Mouse (Mus musculus): ENCODE measurements at regions not wholly inside any gene's neighbourhood (a gene's known extent, or its start where the extent isn't known, plus 50 kb on each side); places are given as distances from the start of the nearest gene placed in this dataset.

DNA sequence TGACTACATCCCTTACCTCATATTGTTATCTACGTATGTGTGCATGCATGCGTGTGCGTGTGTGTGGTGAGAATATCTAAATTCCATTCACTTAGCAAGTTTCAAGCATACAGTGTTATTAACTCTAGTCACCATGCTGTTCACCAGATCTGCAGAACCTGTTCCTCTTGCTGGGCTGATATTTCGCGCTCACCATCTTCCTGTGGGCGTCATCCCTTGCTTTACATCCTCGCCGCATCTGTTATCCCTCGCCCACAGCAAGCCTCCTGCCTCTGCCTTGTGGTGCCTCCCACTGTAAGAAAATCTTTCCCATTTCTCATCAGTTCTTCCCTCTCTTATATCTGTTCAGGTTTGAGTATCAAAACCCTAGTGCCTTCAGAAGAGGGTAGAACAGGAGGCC, 124.4 kb upstream of the Atp2b1 start:
- DNase-seq = no peak

DNA sequence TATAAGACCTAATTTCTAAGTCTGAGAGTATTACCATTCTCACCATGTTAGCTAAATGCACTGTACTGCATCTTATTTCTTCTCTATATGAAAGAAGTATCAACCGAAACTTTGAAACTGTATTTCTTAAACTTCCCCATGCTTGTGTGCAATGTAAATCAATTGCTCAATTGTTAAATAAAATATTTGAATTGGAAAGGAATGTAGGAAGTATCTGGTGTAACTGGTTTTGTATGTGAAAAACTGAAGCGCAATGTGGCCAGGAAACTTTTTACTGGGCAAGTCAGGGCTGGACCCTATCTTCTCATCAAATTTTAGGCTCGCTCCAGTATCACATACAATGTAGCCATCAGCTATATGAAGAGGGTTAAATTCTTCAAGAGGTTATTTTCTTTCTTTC, 123.8 kb upstream of the Atp2b1 start:
- DNase-seq = no peak

DNA sequence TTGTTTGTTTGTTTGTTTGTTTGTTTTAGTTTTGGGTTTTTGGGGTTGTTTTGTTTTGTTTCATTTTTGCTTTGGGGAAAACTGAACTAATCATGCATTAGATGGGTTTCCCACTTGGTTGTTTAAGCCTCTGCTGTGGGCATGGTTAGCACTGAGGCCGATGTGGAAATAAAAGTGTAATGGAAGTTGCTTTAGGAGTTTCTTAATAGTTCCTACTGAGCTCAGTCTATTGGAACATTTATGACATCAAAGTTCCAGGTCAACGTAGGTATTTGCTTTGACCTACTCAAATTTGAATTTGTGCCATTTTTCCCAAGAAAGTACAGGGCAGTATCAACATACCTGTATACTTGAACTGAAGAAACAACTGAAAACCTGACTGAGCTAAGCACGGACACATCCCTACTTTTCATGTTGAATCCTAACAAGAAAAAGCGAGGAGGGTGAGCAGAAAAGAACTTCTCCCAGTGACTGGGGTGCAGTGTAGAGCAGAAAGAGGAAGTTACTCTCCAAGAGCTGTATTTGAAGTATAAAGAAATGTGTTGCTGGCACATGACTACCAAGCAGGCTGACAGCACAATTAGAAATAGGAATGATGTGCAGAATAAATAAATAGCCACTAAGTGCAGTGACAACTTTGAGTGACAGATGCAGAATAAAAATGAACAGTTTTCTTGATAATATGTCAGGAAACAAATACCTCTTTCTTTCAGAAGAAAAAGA, 122.0 kb upstream of the Atp2b1 start:
- no peak for DNase-seq

DNA sequence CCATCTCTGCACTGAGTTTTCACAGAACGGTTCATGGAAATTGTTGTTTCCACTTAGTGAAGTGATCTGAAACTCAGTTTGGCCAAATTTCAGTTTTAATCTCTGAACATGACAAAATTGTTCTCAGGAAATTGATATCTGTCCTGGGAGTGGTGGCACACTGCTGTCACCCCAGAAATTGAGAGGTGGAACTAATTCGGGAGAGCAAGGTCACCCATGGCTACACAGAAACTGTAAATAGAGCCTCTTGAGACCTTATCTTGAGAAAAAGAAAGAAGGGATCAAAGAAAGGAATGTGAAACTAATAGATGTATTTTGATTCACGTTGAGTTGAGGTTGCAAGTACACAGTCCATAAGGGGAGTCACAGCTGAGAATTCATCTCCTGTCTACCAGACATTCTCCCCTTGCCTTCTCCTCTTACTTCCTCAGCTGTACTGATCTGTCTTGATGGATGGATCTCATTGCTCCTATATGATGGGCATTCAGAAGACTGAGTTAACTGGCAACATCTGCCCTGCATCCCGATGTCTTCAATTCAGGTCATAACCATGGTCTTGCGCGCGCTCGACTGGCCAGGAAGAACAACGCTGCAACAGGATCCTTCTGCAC, 120.2 kb upstream of the Atp2b1 start:
- DNase-seq = no peak

DNA sequence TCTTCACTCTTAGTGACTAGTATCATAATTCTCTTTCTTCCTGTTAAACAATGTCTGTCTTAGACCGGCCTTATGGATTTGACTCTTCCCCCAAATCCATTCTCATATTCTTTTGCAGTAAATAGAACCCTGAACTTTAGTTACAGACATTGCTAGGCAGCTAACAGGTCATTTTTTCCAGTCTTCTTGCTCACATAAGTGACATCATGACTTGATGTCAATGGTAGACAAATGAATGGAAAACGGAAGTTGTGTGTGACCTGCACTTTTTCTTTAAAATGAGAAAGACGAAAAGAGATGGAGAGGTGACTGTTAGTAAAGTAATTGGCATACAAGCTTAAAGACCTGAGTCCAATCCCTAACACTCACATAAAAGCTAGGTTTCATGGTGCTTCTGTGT, 118.2 kb upstream of the Atp2b1 start:
- no peak for DNase-seq

DNA sequence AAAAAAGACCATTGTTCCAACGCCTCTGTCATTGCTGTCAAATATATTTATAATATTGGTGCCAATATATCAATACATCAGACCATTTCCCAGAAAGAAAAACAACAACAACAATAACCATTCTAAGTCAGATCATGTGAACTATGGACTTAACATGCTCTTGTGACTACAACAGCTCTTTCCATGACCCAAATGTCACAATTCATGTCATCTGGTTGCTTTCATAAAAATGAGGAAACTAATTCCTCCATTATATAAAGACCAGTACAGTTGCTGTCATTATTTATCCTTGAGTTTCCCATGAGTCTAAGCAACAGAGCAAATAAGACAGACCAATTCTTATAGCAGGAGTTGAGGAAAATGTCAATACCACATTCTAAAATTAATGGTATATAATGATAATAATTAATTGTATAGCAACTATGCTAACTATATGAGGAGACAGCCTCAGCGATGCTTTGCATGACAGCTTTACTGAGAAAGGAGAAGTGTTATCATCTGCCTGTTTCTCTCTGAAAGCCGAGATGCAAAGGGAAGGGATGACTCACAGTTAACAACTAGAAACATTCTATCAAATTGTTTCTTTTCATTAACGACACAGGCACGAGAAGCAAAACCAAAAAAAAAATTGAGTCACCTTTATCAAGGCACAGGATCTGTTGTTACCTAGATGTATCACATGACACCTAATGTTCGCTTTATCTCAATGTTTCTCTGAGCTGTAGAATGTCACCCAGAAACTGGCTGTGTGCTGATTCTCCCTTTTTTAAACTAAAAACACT, 115.4 kb upstream of the Atp2b1 start:
- DNase-seq = no peak

DNA sequence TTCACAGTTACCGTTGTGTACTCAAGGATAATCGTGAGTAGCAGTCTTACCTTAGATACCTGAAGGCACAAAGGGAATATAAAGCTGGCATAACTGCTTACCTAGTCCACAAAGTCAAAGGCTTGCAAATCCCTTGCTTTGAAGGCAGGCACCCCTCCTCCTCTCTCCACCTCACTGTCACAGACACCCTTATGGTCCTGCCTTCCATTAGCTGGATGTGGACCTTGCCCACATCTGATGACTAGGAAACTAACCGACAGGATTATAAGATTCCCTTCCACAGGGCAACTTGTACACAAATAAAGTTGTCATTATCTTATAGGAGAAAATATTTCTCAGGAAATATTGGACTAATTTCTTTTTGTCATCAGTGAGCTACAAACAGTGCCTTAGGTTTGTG, 114.4 kb upstream of the Atp2b1 start:
- DNase-seq = no peak

DNA sequence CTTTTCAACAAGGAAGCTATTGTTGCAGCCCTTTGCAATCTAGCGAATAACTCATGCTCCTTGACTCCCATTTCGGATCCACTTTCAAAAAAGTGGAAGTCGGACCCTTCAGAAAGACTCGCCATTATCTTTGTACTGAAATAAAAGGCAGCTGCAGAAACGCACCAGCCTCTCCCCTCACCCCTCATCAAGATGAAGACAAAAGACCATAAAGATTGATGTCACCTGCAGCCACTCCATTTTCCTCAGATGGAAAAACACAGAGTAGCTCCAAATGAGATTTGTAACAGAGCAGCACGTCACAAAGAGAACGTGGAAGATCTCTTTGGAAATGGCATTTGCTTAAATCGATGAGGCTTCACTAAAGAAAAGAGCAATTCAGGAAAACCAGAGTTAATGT, 113.3 kb upstream of the Atp2b1 start:
- no peak for DNase-seq

DNA sequence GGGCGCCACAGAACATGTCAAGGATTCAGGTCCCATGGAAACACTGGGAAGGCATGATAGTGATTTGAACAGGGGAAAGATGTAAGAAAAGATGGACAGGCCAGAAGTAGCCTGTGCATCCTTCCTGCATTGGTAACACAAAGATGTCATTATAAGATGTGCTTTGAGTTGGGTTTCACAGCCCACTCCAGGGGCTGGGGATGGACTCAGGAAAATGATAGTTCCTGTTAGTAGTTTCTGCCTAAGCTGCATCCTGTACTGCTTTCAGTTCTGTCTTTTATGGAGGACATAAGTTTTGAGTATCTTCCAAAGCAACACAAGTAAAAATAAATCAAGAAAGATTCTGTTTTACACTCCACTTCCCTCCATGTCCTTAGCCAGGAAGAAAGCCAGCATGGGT, 109.2 kb upstream of the Atp2b1 start:
- DNase-seq = no peak

DNA sequence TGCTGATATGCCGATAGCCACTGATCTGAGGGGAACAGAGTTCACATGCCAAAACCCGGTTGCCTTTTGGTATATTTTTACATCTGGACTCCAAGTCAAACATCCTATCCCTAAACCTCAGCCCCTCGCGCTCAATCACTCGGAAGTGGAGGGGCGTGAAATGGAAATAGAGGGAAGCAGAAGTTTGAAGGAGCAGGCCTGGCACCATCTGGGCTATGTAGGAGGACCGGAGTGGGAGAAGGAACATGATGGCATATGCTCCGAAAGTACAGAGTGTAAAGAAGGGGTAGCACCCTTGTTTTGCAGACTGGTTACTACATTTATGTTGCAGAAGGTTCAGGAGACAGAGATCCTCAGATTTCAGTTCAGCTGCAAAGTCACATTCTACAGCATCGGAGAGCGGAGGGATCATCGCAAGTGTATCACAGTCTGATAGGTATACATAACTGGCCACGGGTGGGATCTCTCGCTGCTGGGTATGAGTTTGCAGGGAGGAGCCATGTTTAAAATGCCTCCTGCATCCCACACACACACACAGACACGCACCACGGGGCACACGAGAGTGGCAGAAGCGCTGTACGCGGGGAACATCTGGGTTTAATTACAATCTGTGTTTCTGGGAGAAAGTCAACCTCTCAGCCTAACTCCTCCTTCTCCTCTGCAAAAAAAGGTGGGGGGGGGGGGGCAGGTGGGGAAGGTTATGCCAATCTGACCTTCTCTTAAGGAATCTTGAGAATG, 107.2 kb upstream of the Atp2b1 start:
- no peak for DNase-seq

DNA sequence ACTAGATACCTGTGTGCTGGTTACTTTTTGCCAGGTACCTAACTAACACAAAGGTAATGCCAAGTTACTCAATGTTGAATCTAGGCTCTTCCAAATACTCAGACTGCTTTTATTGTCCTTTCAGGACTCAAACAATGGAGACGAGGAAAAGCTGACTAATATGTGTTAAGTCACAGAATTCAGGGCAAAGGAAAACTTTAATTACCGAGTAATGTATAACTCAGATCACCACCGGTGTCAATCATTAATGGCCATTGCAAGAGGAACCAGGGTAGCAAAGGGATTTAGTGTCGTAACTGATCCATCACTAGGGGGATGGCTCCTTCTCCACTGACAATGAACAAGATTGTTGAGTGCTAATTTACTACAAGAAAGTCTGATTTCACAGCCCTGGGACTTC, 105.6 kb upstream of the Atp2b1 start:
- DNase-seq = peak; percentile 33

DNA sequence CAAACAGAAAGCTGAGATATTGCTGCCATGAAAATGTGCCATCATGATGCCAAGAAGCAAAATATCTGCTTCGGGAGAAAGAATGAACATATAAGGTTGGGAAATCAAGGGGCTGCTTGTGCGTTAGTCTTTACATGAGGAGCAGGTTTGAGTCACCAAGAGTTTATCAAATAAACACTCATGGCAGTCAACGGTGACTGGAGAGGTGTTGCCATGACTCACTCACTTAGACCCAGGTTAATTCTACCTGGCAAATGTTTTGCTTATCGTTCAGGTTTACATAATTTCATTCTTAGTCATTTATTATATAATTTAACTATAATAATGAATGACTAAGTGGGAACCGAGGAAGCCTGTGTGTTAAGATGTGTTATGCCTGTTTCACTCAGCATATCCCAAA, 85.2 kb upstream of the Atp2b1 start:
- no peak for DNase-seq

DNA sequence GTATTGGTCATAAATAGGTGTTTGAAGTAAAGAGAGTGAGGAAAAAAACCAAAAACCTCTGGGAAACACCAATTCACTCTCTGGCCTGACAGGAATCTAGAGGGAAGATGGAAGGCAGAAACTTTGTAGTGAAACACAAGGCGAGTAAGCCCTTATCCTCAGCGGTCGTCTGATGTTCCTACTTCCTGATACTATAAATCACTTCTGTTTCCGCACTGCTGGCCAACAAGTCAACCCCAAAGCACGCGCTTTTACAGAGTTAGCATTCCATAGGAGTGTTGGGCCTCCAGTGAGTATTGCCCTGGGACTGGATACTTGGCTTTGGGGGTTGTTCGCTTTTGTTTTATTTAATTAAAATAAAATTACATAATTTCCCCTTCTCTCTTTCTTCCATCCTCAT, 82.7 kb upstream of the Atp2b1 start:
- peak; percentile 26 for DNase-seq

DNA sequence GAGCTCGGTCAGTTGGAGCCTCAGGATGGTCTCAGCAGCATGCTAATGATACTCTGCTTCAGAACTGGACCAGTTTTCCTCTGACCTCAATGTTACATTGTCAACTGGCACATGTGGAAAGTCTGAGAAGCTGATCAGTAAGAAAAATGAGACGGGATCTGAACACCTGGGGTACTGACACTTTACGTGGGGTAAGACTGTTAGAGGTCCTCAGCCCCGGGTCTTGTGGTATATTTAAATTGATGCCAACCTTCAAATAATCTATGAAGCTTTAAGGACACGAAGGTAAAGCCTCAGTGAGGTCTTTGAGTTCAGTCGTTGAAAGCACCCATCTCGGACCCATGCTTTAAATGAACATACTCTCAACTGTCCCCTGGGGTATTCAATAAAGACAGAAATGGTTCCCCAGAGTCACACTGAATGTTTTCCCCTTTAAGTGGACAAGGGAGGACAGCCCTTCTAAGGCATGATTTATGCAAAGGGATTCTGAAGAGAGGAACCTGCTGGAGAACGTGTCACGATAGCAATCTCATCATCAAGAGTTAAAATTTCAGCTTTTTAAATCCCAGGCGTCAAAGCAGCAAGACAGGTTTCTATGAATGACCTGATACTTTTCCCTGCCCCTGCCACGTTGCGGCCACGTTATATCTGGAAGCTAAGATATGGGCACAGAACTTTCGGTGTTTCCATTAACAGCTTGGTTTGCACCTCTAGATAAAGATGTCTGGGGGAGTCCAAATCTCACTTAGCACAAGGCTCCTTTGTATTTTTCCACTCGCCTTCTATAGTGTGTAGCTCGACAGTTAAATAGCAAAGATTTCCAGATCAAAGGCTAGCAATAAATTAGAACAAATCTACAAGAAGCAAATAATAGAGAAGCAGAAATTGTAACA, 76.7 kb upstream of the Atp2b1 start:
- no peak for DNase-seq

DNA sequence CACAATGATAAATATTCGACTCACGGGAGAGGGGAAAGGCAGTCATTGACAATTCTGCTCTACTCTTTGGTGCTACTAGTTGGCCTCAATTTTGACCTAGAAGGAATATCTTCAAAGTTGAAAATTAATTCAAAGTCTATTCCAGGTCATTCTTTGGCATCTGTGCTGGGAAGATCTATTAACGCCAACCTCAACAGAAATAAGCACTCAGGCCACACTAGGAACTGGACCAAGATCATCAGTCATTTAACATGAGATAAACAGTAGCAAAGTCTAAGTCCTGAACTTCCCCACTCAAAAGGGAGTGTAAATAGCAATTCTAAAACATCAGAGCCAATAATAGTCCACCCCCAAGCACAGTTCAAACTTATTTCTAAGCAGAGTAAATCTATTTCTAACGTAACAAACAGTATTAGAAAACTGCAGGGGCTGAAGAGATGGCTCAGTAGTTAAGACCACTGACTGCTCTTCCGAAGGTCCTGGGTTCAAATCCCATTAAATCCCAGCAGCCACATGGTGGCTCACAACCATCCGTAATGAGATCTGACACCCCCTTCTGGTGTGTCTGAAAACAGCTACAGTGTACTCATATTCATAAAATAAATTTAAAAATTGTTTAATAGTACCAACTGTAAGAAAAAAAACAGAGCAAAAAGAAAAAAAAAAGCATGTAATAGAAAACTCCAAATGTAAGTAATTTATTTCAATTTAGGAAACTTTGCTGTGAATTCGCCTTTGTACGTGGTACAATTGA, 75.1 kb upstream of the Atp2b1 start:
- peak; percentile 15 for DNase-seq

DNA sequence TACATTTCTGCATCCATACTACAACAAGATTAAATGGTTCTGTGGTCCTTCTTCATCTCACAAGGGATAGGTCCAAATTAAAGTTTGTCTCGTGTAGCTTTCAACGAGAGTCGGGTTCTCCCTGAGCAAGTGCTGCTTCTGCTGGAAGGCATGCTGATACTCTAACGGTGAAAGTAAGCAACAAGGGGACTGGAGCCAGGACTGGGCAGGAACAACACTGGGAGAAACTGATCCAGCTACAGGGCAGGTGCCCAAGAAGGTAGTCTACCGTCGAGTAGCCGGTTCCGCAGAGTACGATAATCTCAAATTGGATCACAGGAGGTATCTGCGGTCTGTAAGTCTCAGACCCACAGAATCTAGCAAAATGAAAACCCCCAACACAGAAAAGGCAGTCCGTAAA, 74.2 kb upstream of the Atp2b1 start:
- no peak for DNase-seq

DNA sequence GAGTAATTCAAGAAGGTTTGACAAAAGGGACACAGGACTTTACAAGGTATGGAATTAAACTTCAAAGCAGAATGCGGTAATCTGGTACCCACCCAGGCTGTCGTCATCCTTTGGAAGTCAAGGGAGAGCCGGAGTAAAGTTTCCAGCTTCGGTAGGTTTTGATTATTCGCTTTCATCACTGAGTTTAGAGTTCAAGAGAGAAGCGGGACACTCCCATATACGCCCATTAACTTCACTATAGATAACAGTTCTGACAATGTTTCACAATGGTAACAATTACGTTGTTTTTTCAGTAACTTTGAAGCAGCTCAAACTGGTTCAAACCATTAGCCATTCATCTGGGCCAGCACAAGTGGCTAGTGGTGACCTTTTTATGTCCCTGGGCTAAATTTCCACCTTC, 73.8 kb upstream of the Atp2b1 start:
- DNase-seq = no peak

DNA sequence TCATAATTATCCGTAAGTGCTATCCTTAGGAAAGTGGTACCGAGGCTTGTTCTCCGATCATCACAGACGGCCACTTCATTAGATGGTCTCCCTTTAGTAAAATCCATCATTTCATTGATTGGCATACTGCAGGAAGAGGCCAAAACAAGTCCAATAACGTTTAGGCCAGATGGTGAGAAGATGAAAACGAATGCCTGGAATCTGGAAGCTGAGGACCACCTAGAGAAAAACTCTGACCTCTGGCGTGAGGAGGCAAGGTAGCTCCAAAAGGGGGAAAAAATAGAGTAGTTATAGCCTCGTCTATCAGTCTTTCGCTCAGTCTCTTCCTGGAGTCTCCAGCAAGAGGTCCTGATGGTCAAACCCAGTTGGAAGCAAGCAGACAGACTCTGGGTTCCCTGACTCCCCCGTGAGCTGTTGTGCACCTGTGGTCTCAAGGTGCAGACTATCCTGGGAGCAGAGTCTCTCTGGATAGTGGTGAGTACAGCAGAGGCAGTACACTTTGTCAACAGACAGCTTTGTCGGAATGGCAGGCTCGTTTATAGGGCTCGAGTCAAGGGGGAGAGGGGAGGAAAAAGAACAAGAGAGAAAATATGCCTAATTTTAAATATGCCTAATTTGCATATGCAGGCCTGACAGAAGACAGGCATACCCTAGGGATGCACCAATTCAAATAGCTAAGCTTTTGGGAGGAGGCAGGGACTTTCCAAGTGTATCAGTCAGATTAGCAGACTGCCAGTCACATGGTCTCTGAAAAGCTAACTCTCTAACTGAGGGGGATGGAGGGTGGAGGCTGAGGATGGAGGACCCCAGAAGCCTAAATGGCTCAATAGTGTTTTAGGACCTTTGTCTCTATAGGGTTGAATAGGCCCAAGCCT, 73.0 kb upstream of the Atp2b1 start:
- no peak for DNase-seq

DNA sequence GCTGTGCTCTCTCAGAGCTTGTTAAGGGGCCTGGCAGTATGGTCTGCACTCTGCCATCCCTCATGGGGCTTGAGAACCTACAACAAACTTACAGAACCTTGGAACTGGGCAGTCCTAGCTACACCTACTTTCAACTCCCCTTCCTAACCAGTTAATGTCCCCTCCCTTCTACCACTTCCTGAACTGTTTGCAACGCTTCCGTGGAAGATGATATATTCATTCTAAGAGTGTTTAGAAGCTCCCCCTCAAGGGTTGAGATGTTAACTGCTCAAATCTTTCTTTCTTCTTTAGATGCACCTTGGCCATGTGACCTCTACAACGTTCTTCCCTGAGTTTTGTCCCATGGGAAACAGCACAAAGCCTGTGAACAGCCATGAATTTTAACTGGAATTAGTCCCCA, 72.3 kb upstream of the Atp2b1 start:
- DNase-seq = no peak

DNA sequence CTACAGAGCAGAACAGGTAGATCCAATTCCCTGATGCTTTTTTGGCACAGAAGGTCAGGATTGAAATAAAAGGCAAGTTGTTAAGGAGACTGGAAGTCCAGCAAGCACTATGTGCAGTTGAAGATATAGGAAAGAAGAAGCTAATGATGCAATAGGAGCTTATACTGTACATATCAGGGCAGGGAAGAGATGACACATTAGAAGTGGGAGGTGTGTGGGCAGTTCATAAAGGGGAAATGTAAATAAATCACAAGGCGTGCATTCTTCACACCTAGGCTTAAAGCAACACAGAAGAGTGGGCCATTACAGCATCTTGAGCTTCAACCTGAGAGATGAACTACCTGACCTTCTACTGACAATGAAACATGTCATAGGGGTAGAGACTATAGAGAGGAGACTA, 71.5 kb upstream of the Atp2b1 start:
- DNase-seq = no peak

DNA sequence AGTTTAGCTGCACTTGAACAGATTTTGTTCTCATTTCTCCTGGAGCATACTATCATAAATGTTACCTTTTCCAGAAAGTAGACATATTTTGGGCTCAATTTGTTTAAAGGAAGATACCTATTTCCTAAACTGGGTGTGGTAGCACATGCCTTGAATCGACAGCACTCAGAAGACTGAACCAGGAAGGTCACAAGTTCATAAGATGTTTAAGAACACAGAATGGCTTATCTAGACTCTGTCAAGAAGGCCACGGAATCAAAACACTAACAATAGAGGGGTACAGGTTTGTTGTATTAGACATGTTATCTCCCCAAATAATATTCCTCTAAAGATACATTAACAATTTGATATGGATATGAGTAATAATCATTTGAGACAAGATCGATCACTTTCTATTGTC, 64.4 kb upstream of the Atp2b1 start:
- DNase-seq = no peak
